Mouse (Mus musculus) intestine, embryonic 16.5 days (tissue): ENCODE data around the gene Hspd1. TPM values are rescaled to one million over a fixed set of nuclear protein-coding genes. Genes with fewer than 3 reads are reported as not detected.
"Not testable (repeated sequence)": the region's sequence is repeated elsewhere in the genome, so short reads cannot be mapped to it uniquely, and the experiment has no call there.

ENCODE experiments used
- ATAC-seq: fragments of 200-750 bp; cut with Nextera tagmentation; 2 replicates; pipeline ENCODE4 v1.8.0; 2017; ENCODE audit warnings: moderate TSS enrichment, moderate library complexity
- H3K27ac ChIP-seq: fragments of 300-500 bp; sonication (generic); 2 replicates; pipeline ENCODE4 v1.5.1; 2014; ENCODE audit warnings: mild to moderate bottlenecking, low read length
- H3K27me3 ChIP-seq: fragments of 300-500 bp; sonication (generic); replicated peaks from 2 replicates; pipeline ENCODE4 v1.6.1; 2014; ENCODE audit warnings: low read length, control low read depth, mixed read lengths; ENCODE audit not compliant: control insufficient read depth, insufficient read depth
- H3K36me3 ChIP-seq: fragments of 300-500 bp; sonication (generic); 2 replicates; pipeline ENCODE4 v1.6.1; 2014; ENCODE audit warnings: low read length, control low read depth; ENCODE audit not compliant: control insufficient read depth, insufficient read depth
- H3K4me1 ChIP-seq: fragments of 300-500 bp; sonication (generic); 2 replicates; pipeline ENCODE4 v1.6.1; 2014; ENCODE audit warnings: low read length, control low read depth, mixed read lengths; ENCODE audit not compliant: control insufficient read depth, insufficient read depth
- H3K4me2 ChIP-seq: fragments of 300-500 bp; sonication (generic); 2 replicates; pipeline ENCODE4 v1.6.1; 2014; ENCODE audit warnings: low read depth, low read length, control low read depth
- H3K4me3 ChIP-seq: fragments of 300-500 bp; sonication (generic); 2 replicates; pipeline ENCODE4 v1.5.1; 2014; ENCODE audit warnings: mild to moderate bottlenecking, low read length
- H3K9ac ChIP-seq: fragments of 300-500 bp; sonication (generic); 2 replicates; pipeline ENCODE4 v1.6.1; 2014; ENCODE audit warnings: low read depth, low read length
- H3K9me3 ChIP-seq: fragments of 300-500 bp; sonication (generic); 2 replicates; pipeline ENCODE4 v1.6.1; 2016; ENCODE audit warnings: low read length, control low read depth; ENCODE audit not compliant: control insufficient read depth
- WGBS: fragments of 180-500 bp; shearing (Covaris S2); extraction: QIAGEN DNeasy Blood & Tissue Kit; methylation state at CpG from one replicate; pipeline ENCODE4 v1.1.7; 2014; 5-methylcytosine and 5-hydroxymethylcytosine counted together
- polyA plus RNA-seq: library from polyadenylated mRNA; unstranded; fragments of >200 nt; fragmentation: Nextera tagmentation; extraction: Ambion mirVana; gene quantifications from 2 replicates; pipeline ENCODE4 v1.2.1, GENCODE M21; 2015

Gene Hspd1
- polyA plus RNA-seq, 1 experiment from 2014 or later: 748 TPM

- ATAC-seq, H3K4me3 ChIP-seq: not testable (repeated sequence)
- WGBS: 94% methylated on average over 2 of the region's 2 CpGs
Observed at GRCm38 (mm10) chr1:55124136-55124535, 36.1 kb upstream of the Hspd1 start.

GRCm38 (mm10) chr1:55123561-55123960, 35.5 kb upstream of the Hspd1 start:
- H3K4me3 ChIP-seq: no peak overlapping the region
- no peak for ATAC-seq
- H3K27ac ChIP-seq: no peak overlapping the region
- no peaks in the 10 kb centered on the region for H3K27me3 ChIP-seq
- WGBS: 77% methylated on average over 2 of the region's 2 CpGs
- H3K4me1 ChIP-seq: no peaks in the 10 kb centered on the region
- no peak overlapping the region for H3K9ac ChIP-seq
- no peak overlapping the region for H3K4me2 ChIP-seq
- H3K9me3 ChIP-seq: 0 out of 2 replicates have a peak, but pooled peaks cover 4% of the 10 kb centered on the region
- H3K36me3 ChIP-seq: no peaks in the 10 kb centered on the region; the same call in 1 of the 2 replicates

More at GRCm38 (mm10) chr1:55124136-55124535, 36.1 kb upstream of the Hspd1 start:
- H3K36me3 ChIP-seq, H3K27me3 ChIP-seq, H3K27ac ChIP-seq, H3K4me2 ChIP-seq, H3K4me1 ChIP-seq, H3K9ac ChIP-seq, H3K9me3 ChIP-seq: not testable (repeated sequence)

GRCm38 (mm10) chr1:55123046-55123445, 35.0 kb upstream of the Hspd1 start:
- H3K9me3 ChIP-seq: 0 out of 2 replicates have a peak, but pooled peaks cover 4% of the 10 kb centered on the region
- H3K4me1 ChIP-seq: no peaks in the 10 kb centered on the region
- H3K9ac ChIP-seq: no peak overlapping the region
- no peak for ATAC-seq
- WGBS: 91% methylated on average over 5 of the region's 5 CpGs
- H3K36me3 ChIP-seq: no peaks in the 10 kb centered on the region; the same call in 1 of the 2 replicates
- H3K4me2 ChIP-seq: no peak overlapping the region
- no peak overlapping the region for H3K4me3 ChIP-seq
- no peaks in the 10 kb centered on the region for H3K27me3 ChIP-seq
- no peak overlapping the region for H3K27ac ChIP-seq

GRCm38 (mm10) chr1:55109066-55109766, 21.2 kb upstream of the Hspd1 start:
- no peaks in the 10 kb centered on the region for H3K9me3 ChIP-seq
- no peaks in the 10 kb centered on the region for H3K36me3 ChIP-seq
- no peak overlapping the region for H3K27ac ChIP-seq
- no peaks in the 10 kb centered on the region for H3K4me1 ChIP-seq
- H3K4me2 ChIP-seq: no peak overlapping the region
- H3K4me3 ChIP-seq: no peak overlapping the region
- 87% methylated on average over 4 of the region's 4 CpGs for WGBS
- H3K27me3 ChIP-seq: no peaks in the 10 kb centered on the region
- H3K9ac ChIP-seq: no peak overlapping the region
- ATAC-seq: no peak

GRCm38 (mm10) chr1:55108473-55108872, 20.4 kb upstream of the Hspd1 start:
- Histone ChIP-seq H3K27me3 (no peaks in the 10 kb centered on the region), H3K4me1 (no peaks in the 10 kb centered on the region), H3K9me3 (no peaks in the 10 kb centered on the region), H3K4me3 (no peak overlapping the region), H3K36me3 (no peaks in the 10 kb centered on the region), H3K9ac (no peak overlapping the region), H3K4me2 (no peak overlapping the region), H3K27ac (no peak overlapping the region)
- no peak for ATAC-seq
- WGBS: 50% methylated on average over 2 of the region's 2 CpGs

GRCm38 (mm10) chr1:55107644-55108043, 19.6 kb upstream of the Hspd1 start:
- Histone ChIP-seq H3K36me3 (no peaks in the 10 kb centered on the region), H3K27ac (no peak overlapping the region), H3K4me2 (no peak overlapping the region), H3K4me1 (no peaks in the 10 kb centered on the region), H3K4me3 (no peak overlapping the region), H3K27me3 (no peaks in the 10 kb centered on the region), H3K9ac (no peak overlapping the region), H3K9me3 (no peaks in the 10 kb centered on the region)
- 91% methylated on average over 1 of the region's 1 CpGs for WGBS
- ATAC-seq: no peak

GRCm38 (mm10) chr1:55106919-55107585, 19.0 kb upstream of the Hspd1 start:
- Histone ChIP-seq H3K36me3 (no peaks in the 10 kb centered on the region), H3K27ac (no peak overlapping the region), H3K4me1 (no peaks in the 10 kb centered on the region), H3K4me3 (no peak overlapping the region), H3K27me3 (no peaks in the 10 kb centered on the region), H3K9ac (no peak overlapping the region), H3K9me3 (no peaks in the 10 kb centered on the region), H3K4me2 (no peak overlapping the region)
- 79% methylated on average over 9 of the region's 9 CpGs for WGBS
- ATAC-seq: no peak

GRCm38 (mm10) chr1:55092469-55092868, 4.4 kb upstream of the Hspd1 start:
- ATAC-seq: no peak
- 88% methylated on average over 1 of the region's 1 CpGs for WGBS
- no peak overlapping the region for H3K27ac ChIP-seq
- H3K4me1 ChIP-seq: peaks cover 6% of the 10 kb centered on the region
- no peak overlapping the region for H3K4me3 ChIP-seq
- H3K9me3 ChIP-seq: no peaks in the 10 kb centered on the region
- no peak overlapping the region for H3K9ac ChIP-seq
- no peaks in the 10 kb centered on the region for H3K27me3 ChIP-seq
- H3K4me2 ChIP-seq: no peak overlapping the region
- H3K36me3 ChIP-seq: no peaks in the 10 kb centered on the region

GRCm38 (mm10) chr1:55092056-55092455, 4.0 kb upstream of the Hspd1 start:
- Histone ChIP-seq H3K9me3 (no peaks in the 10 kb centered on the region), H3K4me1 (peaks cover 6% of the 10 kb centered on the region), H3K9ac (no peak overlapping the region), H3K4me3 (no peak overlapping the region), H3K4me2 (no peak overlapping the region), H3K27me3 (no peaks in the 10 kb centered on the region), H3K36me3 (no peaks in the 10 kb centered on the region), H3K27ac (no peak overlapping the region)
- no peak for ATAC-seq
- WGBS: 94% methylated on average over 2 of the region's 2 CpGs
